ENCODE assay signal across 14 mouse cellular contexts in genomic region chr6:136655786-136656185, GRCm38 (mm10). TPM values are rescaled to one million over a fixed set of nuclear protein-coding genes. Genes with fewer than 3 reads are reported as not detected.
A peak's percentile ranks its signal among the peaks of the same experiment; 100 is the strongest.
DNase-seq lines count a peak whose midpoint lies in the region; ATAC-seq lines count a peak whose summit lies in the region.
"Had no signal": no experiment of that assay in that cellular context is flagged by ENCODE, and none has a peak within 500 bp of the region (broad histone marks: within the 10 kb centered on the region; RNA-seq: fewer than 3 reads in every experiment).

No protein-coding gene starts in this region.

- H3K4me3 ChIP-seq in kidney, embryonic 14.5 days (ENCODE audit: low read length): no peak overlapping the region
- H3K4me3 ChIP-seq in intestine, embryonic 16.5 days (ENCODE audit: low read length): no peak overlapping the region
- H3K4me3 ChIP-seq: forebrain, embryonic 12.5 days; midbrain, embryonic 12.5 days had no signal

- no peaks in the 10 kb centered on the region for H3K36me3 ChIP-seq in kidney, embryonic 14.5 days (ENCODE audit: control insufficient read depth, insufficient read depth, low read length)
- H3K36me3 ChIP-seq in intestine, embryonic 16.5 days (ENCODE audit: control insufficient read depth, insufficient read depth, low read length): no peaks in the 10 kb centered on the region
- H3K36me3 ChIP-seq: forebrain, embryonic 12.5 days; midbrain, embryonic 12.5 days had no signal

- no peak for DNase-seq in kidney, postnatal 25 days
- DNase-seq in lung, postnatal 10 days: peak; percentile 29
- DNase-seq in lung, postnatal 25 days (ENCODE audit: low spot score): no peak
- no peak for DNase-seq in left cerebral cortex, adult 9 months (ENCODE audit: low spot score in 2 of 2)
- no peak for DNase-seq in gastrocnemius, postnatal 36 days
- DNase-seq: adrenal gland, postnatal 36 days; cerebellum, postnatal 14 days; right cerebral cortex, postnatal 25 days had no signal

- peak overlapping the region; percentile 8; the same call in 1 of the 2 replicates for H3K4me2 ChIP-seq in kidney, embryonic 14.5 days (replicated peaks; ENCODE audit: low read depth, low read length)
- H3K4me2 ChIP-seq in intestine, embryonic 16.5 days (ENCODE audit: low read depth, low read length): peak overlapping the region; percentile 3; the same call in 1 of the 2 replicates
- H3K4me2 ChIP-seq: forebrain, embryonic 12.5 days; midbrain, embryonic 12.5 days had no signal

- 0 out of 2 replicates have a peak, but pooled peaks cover 3% of the 10 kb centered on the region for H3K4me1 ChIP-seq in kidney, embryonic 14.5 days (ENCODE audit: control insufficient read depth, insufficient read depth, low read length)
- H3K4me1 ChIP-seq in intestine, embryonic 16.5 days (ENCODE audit: control insufficient read depth, insufficient read depth, low read length): no peaks in the 10 kb centered on the region
- H3K4me1 ChIP-seq: forebrain, embryonic 12.5 days; midbrain, embryonic 12.5 days had no signal

- ATAC-seq in kidney, embryonic 14.5 days (ENCODE audit: low FRiP score, low TSS enrichment): no peak
- ATAC-seq in intestine, embryonic 16.5 days: no peak
- ATAC-seq: activated CD4-positive, CD25-positive, alpha-beta regulatory T cell, adult 4 months; inflammation-experienced regulatory T-cells, adult 6 months had no signal

- intact Hi-C loops in gastrocnemius, postnatal 36 days (cut with DNase I): no loop called here

- no peak overlapping the region for H3K9ac ChIP-seq in kidney, embryonic 14.5 days (ENCODE audit: low read depth, low read length)
- H3K9ac ChIP-seq in intestine, embryonic 16.5 days (ENCODE audit: low read depth, low read length): no peak overlapping the region
- H3K9ac ChIP-seq: forebrain, embryonic 12.5 days; midbrain, embryonic 12.5 days had no signal

- 70% methylated on average over 11 of the region's 11 CpGs for WGBS in kidney, embryonic 14.5 days
- 72% methylated on average over 11 of the region's 11 CpGs for WGBS in intestine, embryonic 16.5 days

- H3K9me3 ChIP-seq in kidney, embryonic 14.5 days (ENCODE audit: control insufficient read depth, low read length): no peaks in the 10 kb centered on the region
- no peaks in the 10 kb centered on the region for H3K9me3 ChIP-seq in intestine, embryonic 16.5 days (ENCODE audit: control insufficient read depth, low read length)
- H3K9me3 ChIP-seq: forebrain, embryonic 12.5 days; midbrain, embryonic 12.5 days had no signal

- H3K27me3 ChIP-seq in kidney, embryonic 14.5 days (ENCODE audit: control insufficient read depth, insufficient read depth, low read length): peaks cover 4% of the 10 kb centered on the region
- no peaks in the 10 kb centered on the region for H3K27me3 ChIP-seq in intestine, embryonic 16.5 days (replicated peaks; ENCODE audit: control insufficient read depth, insufficient read depth, low read length)

- no peak overlapping the region for H3K27ac ChIP-seq in kidney, embryonic 14.5 days (ENCODE audit: low read depth, low read length)
- no peak overlapping the region for H3K27ac ChIP-seq in intestine, embryonic 16.5 days (ENCODE audit: low read length)
- H3K27ac ChIP-seq: forebrain, embryonic 12.5 days; midbrain, embryonic 12.5 days had no signal

RNA-seq across cellular contexts. Expression of gene Plbd1, which starts 5.9 kb away (rescaled TPM):
- 2.7 and 4.0 TPM in 2 replicates for polyA plus RNA-seq in kidney, embryonic 14.5 days (2014; fragmentation: Nextera tagmentation; extraction: Ambion mirVana)
- polyA plus RNA-seq in intestine, embryonic 16.5 days (2015; fragmentation: Nextera tagmentation; extraction: Ambion mirVana): 32.8 and 42.1 TPM in 2 replicates
- 10 to 100 TPM; 13.7 to 16.8 TPM for total RNA-seq in gastrocnemius, postnatal 36 days (2021)
